Mouse (Mus musculus): ENCODE results near the gene Pitpnc1. TPM values are rescaled to one million over a fixed set of nuclear protein-coding genes. Genes with fewer than 3 reads are reported as not detected.

Pitpnc1 gene
- polyA plus RNA-seq, 1 experiment from 2014 or later: 9.1 TPM

DNA sequence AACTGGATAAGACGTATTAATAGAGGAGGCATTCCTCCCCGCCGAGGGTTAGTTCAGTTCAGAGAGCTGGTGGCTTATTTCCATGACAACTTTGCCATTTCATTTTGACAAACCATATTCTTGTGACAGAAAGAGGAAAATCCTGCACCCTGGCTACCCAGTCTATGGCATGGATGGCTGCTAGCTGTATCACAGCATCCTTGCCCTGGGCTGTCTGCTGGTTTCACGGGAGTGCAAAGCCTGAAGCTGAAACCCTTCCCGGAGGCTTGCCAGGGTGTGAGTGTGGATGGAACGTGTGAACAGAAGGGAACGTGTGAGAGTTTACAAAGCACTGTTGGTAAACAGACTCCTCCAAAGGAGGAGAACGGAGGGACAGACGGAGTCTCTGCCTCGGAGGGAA lies 80.5 kb downstream of the Pitpnc1 start:
- no peak for TF ChIP-seq EP300 (IDR thresholded peaks at IDR 0.05; ENCODE audit: low read depth)
- no peak for TF ChIP-seq CTCF (IDR thresholded peaks at IDR 0.05; ENCODE audit: low read depth)
- peaks cover 9% of the 10 kb centered on the region for H3K4me1 ChIP-seq (ENCODE audit: insufficient read depth)
- H3K4me2 ChIP-seq (ENCODE audit: low read depth, low read length): no peak overlapping the region
- DNase-seq (no peak), ATAC-seq (no peak)
- H3K27me3 ChIP-seq (ENCODE audit: insufficient read depth, low read length): no peaks in the 10 kb centered on the region
- no peaks in the 10 kb centered on the region for H3K9me3 ChIP-seq (ENCODE audit: low read length)
- WGBS (ENCODE audit: insufficient replicate concordance): 80% methylated on average over 10 of the region's 10 CpGs
- no peaks in the 10 kb centered on the region for H3K36me3 ChIP-seq (replicated peaks; ENCODE audit: insufficient read depth, low read length)
- H3K4me3 ChIP-seq (ENCODE audit: low read depth, low read length): no peak overlapping the region
- no peak overlapping the region for H3K27ac ChIP-seq (ENCODE audit: low read depth)
- H3K9ac ChIP-seq (replicated peaks): no peak overlapping the region

DNA sequence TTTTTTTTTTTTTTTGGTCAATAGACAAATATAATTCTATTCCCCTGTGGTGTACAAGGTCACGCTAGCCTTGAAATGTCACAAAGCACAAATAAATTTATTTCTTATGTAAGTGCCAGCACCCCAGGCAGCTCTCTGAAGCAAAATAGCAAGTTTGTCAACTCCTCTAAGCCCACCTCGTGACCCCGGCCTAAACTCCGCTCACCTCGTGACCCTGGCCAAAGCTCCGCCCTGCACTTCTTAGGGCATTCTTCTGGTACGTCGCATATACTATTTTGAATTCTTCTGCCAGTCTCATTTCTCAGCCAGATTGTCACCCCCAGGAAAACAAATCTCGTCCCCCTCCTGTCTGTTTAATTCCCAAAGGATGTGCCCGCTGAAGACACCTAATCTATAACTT lies 84.0 kb downstream of the Pitpnc1 start:
- H3K27me3 ChIP-seq (ENCODE audit: insufficient read depth, low read length): no peaks in the 10 kb centered on the region
- no peaks in the 10 kb centered on the region for H3K4me1 ChIP-seq (ENCODE audit: insufficient read depth)
- WGBS (ENCODE audit: insufficient replicate concordance): 80% methylated on average over 10 of the region's 10 CpGs
- no peaks in the 10 kb centered on the region for H3K9me3 ChIP-seq (ENCODE audit: low read length)
- TF ChIP-seq CTCF (IDR thresholded peaks at IDR 0.05; ENCODE audit: low read depth) (no peak), EP300 (IDR thresholded peaks at IDR 0.05; ENCODE audit: low read depth) (no peak)
- no peaks in the 10 kb centered on the region for H3K36me3 ChIP-seq (replicated peaks; ENCODE audit: insufficient read depth, low read length)
- H3K4me2 ChIP-seq (ENCODE audit: low read depth, low read length): no peak overlapping the region
- no peak overlapping the region for H3K9ac ChIP-seq (replicated peaks)
- ATAC-seq (no peak), DNase-seq (no peak)
- H3K27ac ChIP-seq (ENCODE audit: low read depth): no peak overlapping the region
- H3K4me3 ChIP-seq (ENCODE audit: low read depth, low read length): no peak overlapping the region

- TF ChIP-seq EP300 (IDR thresholded peaks at IDR 0.05; ENCODE audit: low read depth) (no peak), CTCF (IDR thresholded peaks at IDR 0.05; ENCODE audit: low read depth) (peak; percentile 87)
- no peak overlapping the region for H3K4me2 ChIP-seq (ENCODE audit: low read depth, low read length)
- H3K9me3 ChIP-seq (ENCODE audit: low read length): no peaks in the 10 kb centered on the region
- H3K27me3 ChIP-seq (ENCODE audit: insufficient read depth, low read length): no peaks in the 10 kb centered on the region
- no peak overlapping the region for H3K9ac ChIP-seq (replicated peaks)
- peak; percentile 81 for DNase-seq
- WGBS (ENCODE audit: insufficient replicate concordance): 60% methylated on average over 4 of the region's 4 CpGs
- H3K36me3 ChIP-seq (replicated peaks; ENCODE audit: insufficient read depth, low read length): no peaks in the 10 kb centered on the region
- H3K4me3 ChIP-seq (ENCODE audit: low read depth, low read length): no peak overlapping the region
- no peak for ATAC-seq
- no peak overlapping the region for H3K27ac ChIP-seq (ENCODE audit: low read depth)
- H3K4me1 ChIP-seq (ENCODE audit: insufficient read depth): no peaks in the 10 kb centered on the region
Measured at GRCm38 (mm10) chr11:107385306-107385705, 85.2 kb downstream of the Pitpnc1 start.

- Histone ChIP-seq H3K36me3 (replicated peaks; ENCODE audit: insufficient read depth, low read length) (no peaks in the 10 kb centered on the region), H3K9ac (replicated peaks) (no peak overlapping the region), H3K27ac (ENCODE audit: low read depth) (no peak overlapping the region), H3K4me1 (ENCODE audit: insufficient read depth) (0 out of 2 replicates have a peak, but pooled peaks cover 2% of the 10 kb centered on the region), H3K4me2 (ENCODE audit: low read depth, low read length) (no peak overlapping the region), H3K9me3 (ENCODE audit: low read length) (no peaks in the 10 kb centered on the region), H3K27me3 (ENCODE audit: insufficient read depth, low read length) (no peaks in the 10 kb centered on the region), H3K4me3 (ENCODE audit: low read depth, low read length) (no peak overlapping the region)
- DNase-seq: no peak
- WGBS (ENCODE audit: insufficient replicate concordance): 78% methylated on average over 6 of the region's 6 CpGs
- TF ChIP-seq CTCF (IDR thresholded peaks at IDR 0.05; ENCODE audit: low read depth): peak; percentile 25; the same call in 1 of the 2 replicates
- TF ChIP-seq EP300 (IDR thresholded peaks at IDR 0.05; ENCODE audit: low read depth): no peak
- ATAC-seq: no peak
Measured at GRCm38 (mm10) chr11:107383985-107384384, 86.5 kb downstream of the Pitpnc1 start.

DNA sequence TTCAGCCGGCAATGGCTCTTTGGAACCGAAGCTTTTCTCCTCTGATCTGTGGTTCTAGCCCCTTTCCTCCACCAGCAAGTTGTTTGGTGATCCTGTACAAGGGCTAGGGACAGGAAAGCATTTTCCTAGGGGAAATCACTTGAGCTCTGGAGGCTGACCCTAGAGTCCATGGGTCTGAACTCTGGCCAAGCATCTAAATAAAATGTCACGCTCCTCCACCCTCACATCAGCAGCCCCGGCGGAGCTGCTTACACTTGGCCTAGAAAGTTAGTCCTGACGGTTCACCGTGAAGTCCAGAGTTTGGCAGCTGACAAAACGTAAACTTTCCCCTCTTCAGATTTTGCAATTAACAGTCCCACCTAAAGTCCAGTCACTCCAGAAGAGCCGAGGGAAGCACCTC lies 90.5 kb downstream of the Pitpnc1 start:
- peak overlapping the region; percentile 55 for H3K4me2 ChIP-seq (ENCODE audit: low read depth, low read length)
- 67% methylated on average over 9 of the region's 9 CpGs for WGBS (ENCODE audit: insufficient replicate concordance)
- no peak overlapping the region for H3K9ac ChIP-seq (replicated peaks)
- peak overlapping the region; percentile 85 for H3K27ac ChIP-seq (ENCODE audit: low read depth)
- H3K4me3 ChIP-seq (ENCODE audit: low read depth, low read length): no peak overlapping the region
- ATAC-seq: peak; percentile 10; the same call in 1 of the 2 replicates
- no peaks in the 10 kb centered on the region for H3K27me3 ChIP-seq (ENCODE audit: insufficient read depth, low read length)
- no peaks in the 10 kb centered on the region for H3K36me3 ChIP-seq (replicated peaks; ENCODE audit: insufficient read depth, low read length)
- TF ChIP-seq EP300 (IDR thresholded peaks at IDR 0.05; ENCODE audit: low read depth) (no peak), CTCF (IDR thresholded peaks at IDR 0.05; ENCODE audit: low read depth) (no peak)
- peaks cover 11% of the 10 kb centered on the region; the same call in 1 of the 2 replicates for H3K4me1 ChIP-seq (ENCODE audit: insufficient read depth)
- DNase-seq: no peak
- no peaks in the 10 kb centered on the region for H3K9me3 ChIP-seq (ENCODE audit: low read length)

DNA sequence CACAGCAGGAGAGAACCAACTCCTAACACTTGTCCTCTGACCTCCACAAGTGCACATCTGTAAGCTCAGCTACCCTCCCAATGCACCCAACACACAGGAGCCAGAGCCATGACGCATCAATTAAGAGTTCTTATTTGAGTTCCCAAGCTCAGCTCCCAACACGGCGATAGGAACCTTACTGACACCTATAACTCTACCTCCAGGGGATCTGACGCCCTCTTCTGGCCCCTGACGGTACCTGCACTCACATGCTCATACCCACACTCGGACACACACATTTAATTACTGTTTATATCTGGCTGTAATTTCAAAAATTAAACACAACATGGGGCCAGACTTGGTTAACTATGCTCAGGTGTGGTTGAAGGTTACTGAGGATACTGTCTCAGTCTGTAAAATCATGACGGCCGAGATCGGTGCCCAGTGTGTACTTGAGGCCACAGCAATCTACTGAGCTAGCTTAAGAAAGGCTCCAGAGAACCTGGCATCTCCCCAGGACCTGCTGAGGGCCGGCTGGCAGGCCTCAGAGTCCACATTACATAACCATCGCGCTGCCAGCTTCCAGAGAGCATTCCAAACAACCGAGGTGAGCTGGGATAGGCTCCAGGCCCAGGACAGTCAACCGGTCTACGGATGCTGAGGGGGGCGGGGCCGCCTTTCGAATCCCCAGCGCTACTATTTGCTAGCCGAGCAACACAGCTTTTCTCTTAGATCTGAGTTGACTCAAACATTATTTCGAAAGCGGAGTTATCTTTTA lies 91.2 kb downstream of the Pitpnc1 start:
- Histone ChIP-seq H3K4me2 (ENCODE audit: low read depth, low read length) (no peak overlapping the region), H3K4me3 (ENCODE audit: low read depth, low read length) (no peak overlapping the region), H3K9ac (replicated peaks) (no peak overlapping the region), H3K9me3 (ENCODE audit: low read length) (no peaks in the 10 kb centered on the region), H3K36me3 (replicated peaks; ENCODE audit: insufficient read depth, low read length) (no peaks in the 10 kb centered on the region), H3K27me3 (ENCODE audit: insufficient read depth, low read length) (no peaks in the 10 kb centered on the region), H3K27ac (ENCODE audit: low read depth) (peak overlapping the region; percentile 85), H3K4me1 (ENCODE audit: insufficient read depth) (peaks cover 11% of the 10 kb centered on the region; the same call in 1 of the 2 replicates)
- ATAC-seq (peak; percentile 86), DNase-seq (peak; percentile 75)
- TF ChIP-seq CTCF (IDR thresholded peaks at IDR 0.05; ENCODE audit: low read depth): 0 out of 2 replicates have a peak, but pooled peaks have one; percentile 20
- TF ChIP-seq EP300 (IDR thresholded peaks at IDR 0.05; ENCODE audit: low read depth): peak; percentile 20; the same call in 1 of the 2 replicates
- WGBS (ENCODE audit: insufficient replicate concordance): 74% methylated on average over 22 of the region's 22 CpGs
